Mouse (Mus musculus) liver, adult 2 months (tissue): ENCODE data around the gene Htr7. TPM values are rescaled to one million over a fixed set of nuclear protein-coding genes. Genes with fewer than 3 reads are reported as not detected.

ENCODE experiments used
- DNase-seq: peaks from one replicate; pipeline ENCODE4 v3.0.0-alpha.2; 2011; ENCODE audit warnings: low read depth, low spot score; ENCODE audit errors: extremely low read depth
- H3K27ac ChIP-seq: fragments of 200-500 bp; replicated peaks from 2 replicates; pipeline ENCODE4 v1.5.1; 2012; ENCODE audit warnings: low read depth, mild to moderate bottlenecking, control low read depth, inconsistent platforms, low read length; ENCODE audit not compliant: insufficient read depth
- H3K27me3 ChIP-seq: fragments of 200-500 bp; 2 replicates; pipeline ENCODE4 v1.6.1; 2012; ENCODE audit warnings: mild to moderate bottlenecking, moderate library complexity, low read length, inconsistent platforms; ENCODE audit not compliant: control insufficient read depth, insufficient read depth
- H3K36me3 ChIP-seq: fragments of 200-500 bp; 2 replicates; pipeline ENCODE4 v1.6.1; 2012; ENCODE audit warnings: low read length, inconsistent platforms; ENCODE audit not compliant: control insufficient read depth, insufficient read depth
- H3K4me1 ChIP-seq: fragments of 200-500 bp; 2 replicates; pipeline ENCODE4 v1.6.1; 2011; ENCODE audit warnings: low read length; ENCODE audit not compliant: control insufficient read depth, insufficient read depth
- H3K4me3 ChIP-seq: fragments of 200-500 bp; 2 replicates; pipeline ENCODE4 v1.5.1; 2011; ENCODE audit warnings: low read depth, mild to moderate bottlenecking, control low read depth, low read length, moderate library complexity; ENCODE audit not compliant: insufficient read depth
- H3K79me2 ChIP-seq: fragments of 200-500 bp; 2 replicates; pipeline ENCODE4 v1.6.1; 2012; ENCODE audit warnings: inconsistent platforms, mild to moderate bottlenecking, low read length, moderate library complexity; ENCODE audit not compliant: control insufficient read depth, insufficient read depth
- H3K9ac ChIP-seq: fragments of 200-500 bp; 2 replicates; pipeline ENCODE4 v1.6.1; 2012; ENCODE audit warnings: low read depth, mild to moderate bottlenecking, control low read depth, inconsistent platforms, low read length
- CTCF ChIP-seq: fragments of 200-500 bp; IDR thresholded peaks from 2 replicates; pipeline ENCODE4 v1.5.1; 2011; ENCODE audit warnings: low read depth, low read length, control low read depth
- POLR2A ChIP-seq: fragments of 200-500 bp; IDR thresholded peaks from 2 replicates; pipeline ENCODE4 v1.6.1; 2011; ENCODE audit warnings: low read length, control low read depth; ENCODE audit not compliant: insufficient read depth; ENCODE audit errors: extremely low read depth
- WGBS: fragments of 180-500 bp; shearing (Covaris S2); methylation state at CpG from one replicate; pipeline ENCODE4 v1.1.7; 2018; 5-methylcytosine and 5-hydroxymethylcytosine counted together
- polyA plus RNA-seq: library from polyadenylated mRNA; depleted of rRNA; stranded (reverse); fragments of >200 nt; gene quantifications from 2 replicates; pipeline ENCODE4 v1.2.3, GENCODE M21; 2012
- total RNA-seq: library from RNA; depleted of rRNA; stranded (reverse); fragments of >200 nt; gene quantifications from 2 replicates; pipeline ENCODE4 v1.2.3, GENCODE M21; 2014

Gene Htr7
- total and polyA plus RNA-seq, 2 experiments, result 0.06 to 0.09 TPM

DNA sequence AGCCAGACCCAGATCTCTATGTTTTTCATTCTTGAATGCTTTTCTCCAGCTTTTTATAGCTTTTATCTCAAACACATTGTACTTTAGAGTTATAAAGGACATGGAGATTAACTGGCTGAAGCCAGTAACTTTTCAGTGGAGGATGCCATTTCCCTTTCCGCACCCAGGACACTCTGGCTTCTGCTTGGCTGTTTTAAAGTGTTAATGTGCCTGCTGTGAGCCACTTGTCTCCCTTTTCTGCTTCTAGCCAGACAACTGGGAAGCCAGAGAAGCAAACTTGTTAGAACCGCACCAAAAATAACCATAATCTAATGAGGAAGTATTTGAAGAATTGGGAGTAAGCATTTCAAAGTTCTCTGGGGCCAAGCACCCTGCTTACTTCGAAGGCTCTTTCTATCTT is 42.5 kb downstream of the Htr7 start:
- WGBS, result 37% methylated on average over 3 of the region's 3 CpGs
- H3K9ac ChIP-seq, result no peak overlapping the region
- no peaks in the 10 kb centered on the region for H3K27me3 ChIP-seq
- DNase-seq, result no peak
- no peaks in the 10 kb centered on the region for H3K36me3 ChIP-seq
- H3K79me2 ChIP-seq, result no peaks in the 10 kb centered on the region
- H3K4me3 ChIP-seq, result no peak overlapping the region
- no peak overlapping the region for H3K27ac ChIP-seq
- no peak for TF ChIP-seq POLR2A
- TF ChIP-seq CTCF, result no peak
- H3K4me1 ChIP-seq, result no peaks in the 10 kb centered on the region

DNA sequence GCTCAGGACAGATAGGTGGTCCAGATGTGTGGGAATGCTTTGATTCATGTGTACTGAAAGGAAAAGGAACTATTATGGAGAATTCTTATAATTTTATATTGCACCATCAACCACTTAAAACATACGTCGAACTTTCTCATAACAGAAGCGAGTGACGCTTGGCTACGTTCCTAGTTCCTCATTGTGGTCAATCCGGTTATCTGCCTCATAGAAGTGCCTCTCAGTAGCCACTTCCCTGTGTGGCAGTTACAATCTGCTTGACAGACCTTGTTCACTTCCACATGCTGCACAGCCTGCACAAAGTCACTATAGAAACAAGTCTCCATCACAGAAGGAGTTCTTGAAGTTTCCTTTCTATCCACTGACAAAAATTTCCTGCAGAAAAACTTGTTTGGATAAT is 51.0 kb downstream of the Htr7 start:
- Histone ChIP-seq H3K79me2 (no peaks in the 10 kb centered on the region), H3K27me3 (no peaks in the 10 kb centered on the region), H3K27ac (no peak overlapping the region), H3K9ac (no peak overlapping the region), H3K36me3 (no peaks in the 10 kb centered on the region), H3K4me3 (no peak overlapping the region), H3K4me1 (no peaks in the 10 kb centered on the region)
- peak; percentile 11 for DNase-seq
- 86% methylated on average over 6 of the region's 6 CpGs for WGBS
- TF ChIP-seq CTCF (no peak), POLR2A (no peak)

DNA sequence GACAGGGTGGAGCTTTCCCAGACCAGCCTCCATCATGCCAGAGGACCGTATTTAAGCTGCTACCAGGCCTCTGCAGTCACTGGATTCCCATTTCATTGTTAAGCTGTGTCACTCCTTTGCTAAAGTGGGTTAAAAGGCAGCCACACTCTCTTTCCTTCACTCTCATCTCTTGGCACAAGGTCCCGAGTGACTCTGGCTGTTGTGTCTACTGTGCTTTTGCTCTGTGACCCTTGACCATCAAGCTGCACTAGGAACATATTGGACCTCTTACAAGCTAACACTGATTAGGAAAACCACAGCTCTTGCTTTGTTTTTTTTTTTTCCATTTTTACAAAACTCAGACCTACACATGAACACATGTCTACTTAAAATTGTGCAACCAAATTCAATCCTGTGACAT is 52.3 kb downstream of the Htr7 start:
- Histone ChIP-seq H3K36me3 (no peaks in the 10 kb centered on the region), H3K4me1 (no peaks in the 10 kb centered on the region), H3K4me3 (no peak overlapping the region), H3K27ac (no peak overlapping the region), H3K27me3 (no peaks in the 10 kb centered on the region), H3K79me2 (no peaks in the 10 kb centered on the region), H3K9ac (no peak overlapping the region)
- DNase-seq, result peak; percentile 59
- WGBS, result 45% methylated on average over 2 of the region's 2 CpGs
- TF ChIP-seq POLR2A (no peak), CTCF (no peak)

DNA sequence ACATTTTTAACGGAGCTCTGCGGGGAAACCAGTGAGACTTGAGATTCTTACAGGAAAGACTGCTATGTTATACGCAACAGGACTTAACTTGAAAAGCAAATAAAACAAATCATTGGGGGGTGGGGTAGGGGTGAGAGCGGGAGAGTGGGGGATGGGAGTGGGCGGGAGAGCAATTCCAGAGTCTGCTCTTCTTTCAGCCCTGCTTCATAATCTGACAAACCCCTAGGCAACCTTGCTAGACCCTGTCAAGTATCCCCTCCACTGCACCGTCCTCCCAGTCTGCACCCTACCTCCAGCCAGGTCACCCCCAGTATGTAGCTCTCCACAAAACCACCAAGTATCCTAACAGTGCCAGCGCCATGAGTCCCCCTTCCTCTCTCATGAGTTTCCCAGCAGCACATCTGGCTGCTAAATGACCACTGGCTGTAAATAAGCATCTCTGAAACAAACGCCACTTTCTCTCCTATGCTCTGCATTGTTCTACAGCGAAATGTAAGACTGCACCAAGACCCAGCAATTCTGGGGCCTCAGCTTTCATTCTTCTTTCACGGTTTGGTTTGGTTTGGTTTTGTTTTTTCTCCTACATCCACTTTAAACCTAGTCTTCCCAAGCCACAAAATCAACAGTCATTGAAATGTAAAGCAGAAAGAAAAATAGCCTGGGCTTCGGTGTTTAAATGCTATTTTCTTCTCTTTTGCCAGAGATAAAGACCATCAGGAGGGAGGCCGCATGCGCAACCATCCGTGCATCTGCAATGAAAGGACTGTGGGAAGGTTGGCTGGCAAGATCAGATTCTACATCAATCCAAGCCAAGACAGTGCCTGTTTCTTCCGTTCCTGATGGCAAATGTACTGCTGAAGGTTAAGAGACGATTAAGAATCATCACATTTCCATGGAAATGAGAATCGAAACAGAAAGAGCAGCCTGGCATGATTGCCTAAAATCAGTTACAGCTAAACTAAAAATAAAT is 54.5 kb downstream of the Htr7 start:
- H3K27ac ChIP-seq, result no peak overlapping the region
- no peak overlapping the region for H3K9ac ChIP-seq
- WGBS, result 53% methylated on average over 17 of the region's 17 CpGs
- no peaks in the 10 kb centered on the region for H3K36me3 ChIP-seq
- H3K79me2 ChIP-seq, result no peaks in the 10 kb centered on the region
- H3K27me3 ChIP-seq, result no peaks in the 10 kb centered on the region
- no peak for DNase-seq
- H3K4me1 ChIP-seq, result no peaks in the 10 kb centered on the region
- no peak overlapping the region for H3K4me3 ChIP-seq
- TF ChIP-seq POLR2A, result no peak
- TF ChIP-seq CTCF, result no peak

DNA sequence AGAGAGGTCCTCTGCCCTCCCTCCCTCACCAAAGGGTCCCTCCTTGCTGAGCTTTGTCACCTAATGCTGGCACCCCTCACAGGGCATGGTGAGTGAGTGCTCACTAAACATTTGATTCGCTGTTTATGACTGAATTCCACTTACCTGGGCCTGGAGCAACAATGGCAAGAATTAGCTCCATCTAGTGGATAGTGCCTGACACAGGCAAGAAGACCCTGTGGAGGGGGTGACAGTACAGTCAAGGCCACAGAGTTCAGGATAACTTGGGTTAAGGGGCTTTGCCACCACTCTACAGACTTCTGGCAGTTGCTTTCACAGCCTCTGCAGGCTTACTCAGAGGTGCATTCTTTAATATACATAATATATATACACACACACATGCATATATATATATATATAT is 55.8 kb downstream of the Htr7 start:
- WGBS, result 40% methylated on average over 1 of the region's 1 CpGs

DNA sequence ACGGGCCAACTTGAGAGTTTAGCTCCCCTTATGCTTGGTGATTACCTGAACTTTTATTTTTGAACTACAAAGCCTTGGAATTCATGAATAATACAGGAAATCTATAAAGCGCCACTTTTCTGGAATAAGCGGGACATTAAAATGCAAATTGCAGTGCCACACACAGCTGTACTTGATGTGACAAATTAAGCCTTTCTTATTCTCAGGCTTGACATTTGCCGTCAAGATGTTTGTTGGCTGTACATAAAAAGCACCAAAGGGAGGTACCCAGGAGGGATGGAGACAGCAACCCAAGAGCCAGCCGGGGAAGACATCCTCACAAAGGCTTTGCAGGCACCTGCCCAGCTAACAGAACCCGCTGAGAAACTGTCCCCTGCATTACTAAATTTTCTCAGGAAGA is 56.4 kb downstream of the Htr7 start:
- Histone ChIP-seq H3K27me3 (no peaks in the 10 kb centered on the region), H3K4me3 (no peak overlapping the region), H3K79me2 (no peaks in the 10 kb centered on the region), H3K27ac (no peak overlapping the region), H3K9ac (no peak overlapping the region), H3K4me1 (no peaks in the 10 kb centered on the region), H3K36me3 (no peaks in the 10 kb centered on the region)
- DNase-seq, result no peak
- 90% methylated on average over 6 of the region's 6 CpGs for WGBS
- TF ChIP-seq POLR2A (no peak), CTCF (no peak)

More for the DNA sequence above, 55.8 kb downstream of the Htr7 start:
- H3K36me3 ChIP-seq, result no peaks in the 10 kb centered on the region
- DNase-seq, result no peak
- no peaks in the 10 kb centered on the region for H3K79me2 ChIP-seq
- no peaks in the 10 kb centered on the region for H3K4me1 ChIP-seq
- TF ChIP-seq CTCF, result no peak
- TF ChIP-seq POLR2A, result no peak
- H3K4me3 ChIP-seq, result no peak overlapping the region
- H3K27ac ChIP-seq, result no peak overlapping the region
- H3K27me3 ChIP-seq, result no peaks in the 10 kb centered on the region
- no peak overlapping the region for H3K9ac ChIP-seq
